Comparison of ENCODE assay signal across 13 mouse cellular contexts in the genomic region with DNA sequence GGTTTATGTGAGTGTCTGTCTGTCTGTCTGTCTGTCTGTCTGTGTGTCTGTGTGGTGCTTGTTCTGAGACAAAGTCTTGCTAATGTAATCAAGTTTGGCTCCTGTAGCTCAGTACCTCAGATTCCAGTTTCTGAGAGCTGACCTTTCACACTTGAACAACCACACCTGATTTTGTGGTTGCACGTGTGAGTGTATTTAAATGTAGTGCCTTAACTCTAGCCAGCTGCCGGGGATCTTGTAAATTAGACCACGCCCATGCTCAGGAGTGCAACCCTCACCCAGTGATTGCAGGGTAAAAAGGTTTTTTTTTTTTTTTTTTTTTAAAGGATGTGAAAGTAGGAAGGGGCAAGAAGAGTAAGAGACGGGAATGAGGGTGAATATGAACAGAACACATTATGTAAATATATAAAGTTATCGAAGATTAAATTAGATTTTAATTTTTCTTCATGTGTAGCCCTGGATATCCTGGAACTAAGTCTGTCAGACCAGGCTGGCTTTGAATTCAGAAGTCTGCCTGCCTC. TPM values are rescaled to one million over a fixed set of nuclear protein-coding genes. Genes with fewer than 3 reads are reported as not detected.
A peak's percentile ranks its signal among the peaks of the same experiment; 100 is the strongest.
DNase-seq lines count a peak whose midpoint lies in the region; ATAC-seq and TF ChIP-seq lines count a peak whose summit lies in the region.
"Had no signal": no experiment of that assay in that cellular context is flagged by ENCODE, and none has a peak within 500 bp of the region (broad histone marks: within the 10 kb centered on the region; RNA-seq: fewer than 3 reads in every experiment).

No protein-coding gene starts in this region.

- peak; percentile 49 for DNase-seq in kidney, adult 2 months
- no peak for DNase-seq in kidney, adult 18-20 months
- peak; percentile 18 for DNase-seq in G1E (ENCODE audit: low spot score)
- DNase-seq in lung, postnatal 36 days: peak; percentile 80
- peak; percentile 55 for DNase-seq in thymus, postnatal 0 days (ENCODE audit: low spot score)
- DNase-seq in retina, postnatal 1 day: no peak
- DNase-seq in gastrocnemius, postnatal 36 days: no peak
- no peak for DNase-seq in cerebellum, postnatal 14 days
- DNase-seq: cerebellum, adult 11 months; layer of hippocampus, adult 9-11 months had no signal

- H3K4me1 ChIP-seq in kidney, adult 2 months (ENCODE audit: control insufficient read depth, insufficient read depth, low read length): peaks cover 11% of the 10 kb centered on the region; the same call in 1 of the 2 replicates
- H3K4me1 ChIP-seq in G1E (ENCODE audit: insufficient read depth, low read depth, low read length): peaks cover 26% of the 10 kb centered on the region

- no peak for ATAC-seq in G1E (ENCODE audit: extremely low read depth, insufficient number of reproducible peaks, low FRiP score, poor library complexity, severe bottlenecking)
- ATAC-seq: forebrain, embryonic 13.5 days had no signal

- 53% methylated on average over 5 of the region's 5 CpGs for WGBS in kidney, adult 2 months

- intact Hi-C loops in gastrocnemius, postnatal 36 days (cut with DNase I): no loop called here

- no peaks in the 10 kb centered on the region for H3K9me3 ChIP-seq in G1E (replicated peaks)
- H3K9me3 ChIP-seq: forebrain, embryonic 13.5 days; limb, embryonic 13.5 days had no signal

- TF ChIP-seq POLR2A in kidney, adult 2 months (IDR thresholded peaks at IDR 0.05; ENCODE audit: low read depth, low read length): no peak

- TF ChIP-seq CTCF in kidney, adult 2 months (conservative IDR thresholded peaks at IDR 0.05; ENCODE audit: insufficient read depth, insufficient read length, low read depth, low read length): no peak
- no peak for TF ChIP-seq CTCF in G1E (IDR thresholded peaks at IDR 0.05; ENCODE audit: low read depth, low read length)

- no peak overlapping the region for H3K4me3 ChIP-seq in kidney, adult 2 months (ENCODE audit: insufficient read depth, low read depth, low read length)
- H3K4me3 ChIP-seq in G1E (ENCODE audit: low read depth, low read length): no peak overlapping the region
- H3K4me3 ChIP-seq: forebrain, embryonic 13.5 days; heart, adult 2 months; limb, embryonic 13.5 days had no signal

- no peaks in the 10 kb centered on the region for H3K36me3 ChIP-seq in kidney, adult 2 months (ENCODE audit: control insufficient read depth, insufficient read depth, low read length)
- no peaks in the 10 kb centered on the region for H3K36me3 ChIP-seq in G1E (replicated peaks)
- H3K36me3 ChIP-seq: limb, embryonic 13.5 days had no signal

- H3K27ac ChIP-seq in kidney, adult 2 months (ENCODE audit: insufficient read depth, low read depth, low read length): peak overlapping the region; percentile 63; the same call in 1 of the 2 replicates
- H3K27ac ChIP-seq: forebrain, embryonic 13.5 days; heart, adult 2 months; limb, embryonic 13.5 days had no signal

- H3K27me3 ChIP-seq in kidney, adult 2 months (replicated peaks; ENCODE audit: control insufficient read depth, insufficient read depth, low read length): no peaks in the 10 kb centered on the region
- no peaks in the 10 kb centered on the region for H3K27me3 ChIP-seq in G1E (ENCODE audit: insufficient read depth, low read length)
- H3K27me3 ChIP-seq: forebrain, embryonic 13.5 days; limb, embryonic 13.5 days had no signal

RNA-seq across cellular contexts. Expression of a gene that starts 4.3 kb away (rescaled TPM):
- 5.6 and 6.8 TPM in 2 replicates for polyA plus RNA-seq in kidney, adult 2 months (2012; rRNA removed)
- total RNA-seq in G1E (2014; fragmentation: Nextera tagmentation) (319 and 338 TPM in 2 replicates), G1E (2017) (230 and 243 TPM in 2 replicates)
- 9.9 and 10.0 TPM in 2 replicates for polyA plus RNA-seq in G1E (2012)
- polyA plus RNA-seq in thymus, postnatal 0 days (2015; fragmentation: Nextera tagmentation; extraction: Ambion mirVana): 66.3 and 75.3 TPM in 2 replicates
- total RNA-seq in gastrocnemius, postnatal 36 days (2021): 1 to 10 TPM; 9.4 to 9.5 TPM

RNA-seq across cellular contexts. Expression of a gene that starts 19.7 kb away (rescaled TPM):
- polyA plus RNA-seq in kidney, adult 2 months (2012; rRNA removed): 0.22 and 0.29 TPM in 2 replicates
- total RNA-seq in G1E (2014; fragmentation: Nextera tagmentation) (4.7 and 59.5 TPM in 2 replicates), G1E (2017) (2.4 and 2.7 TPM in 2 replicates)
- not detected in 2 replicates for polyA plus RNA-seq in G1E (2012)
- 0.91 and 2.8 TPM in 2 replicates for polyA plus RNA-seq in thymus, postnatal 0 days (2015; fragmentation: Nextera tagmentation; extraction: Ambion mirVana)
- 1 to 10 TPM in 1 of 2 experiments, under 1 TPM in 1; 0.52 to 1.6 TPM for total RNA-seq in gastrocnemius, postnatal 36 days (2021)

RNA-seq across cellular contexts. Expression of a gene that starts 47.2 kb away (rescaled TPM):
- 0.03 TPM in 1 of 2 replicates, not detected in the other for polyA plus RNA-seq in kidney, adult 2 months (2012; rRNA removed)
- 118 and 120 TPM in 2 replicates for total RNA-seq in G1E (2014; fragmentation: Nextera tagmentation)
- total RNA-seq in G1E (2017): 95.7 and 110 TPM in 2 replicates
- polyA plus RNA-seq in G1E (2012): 3.4 and 8.3 TPM in 2 replicates
- 56.9 and 60.6 TPM in 2 replicates for polyA plus RNA-seq in thymus, postnatal 0 days (2015; fragmentation: Nextera tagmentation; extraction: Ambion mirVana)
- total RNA-seq in gastrocnemius, postnatal 36 days (2021): under 1 TPM; 0.33 to 0.57 TPM
- polyA plus RNA-seq: heart, adult 2 months had no signal

Comparison
In these comparisons a context has a peak if more than half of its experiments do, and no peak if none do; other contexts are left out.
1. DNase-seq: peak in kidney, adult 2 months (single experiment), G1E (single experiment), lung, postnatal 36 days (single experiment) and thymus, postnatal 0 days (single experiment); none in kidney, adult 18-20 months (single experiment), retina, postnatal 1 day (single experiment), gastrocnemius, postnatal 36 days (0 of 2) and cerebellum, postnatal 14 days (0 of 2).